Mouse (Mus musculus) embryonic stem cell, embryonic (primary cell): ENCODE measurements around the gene Olfr1166.
"Not testable (repeated sequence)": the region's sequence is repeated elsewhere in the genome, so short reads cannot be mapped to it uniquely, and the experiment has no call there.

ENCODE experiments used
- CTCF ChIA-PET, 4 experiments: fragments of 300-600 bp in 2 of 4; fragments of 350-600 bp in 2 of 4; sonication (Branson Sonifier 250); formaldehyde crosslinking; loops; one replicate each; lab custom pipeline; 2022; ENCODE audit warnings: inconsistent platforms in 2 of 4; lab: Charles Lee
- POLR2A ChIA-PET, 4 experiments: fragments of 300-600 bp in 2 of 4; fragments of 350-600 bp in 2 of 4; sonication (Branson Sonifier 250); formaldehyde crosslinking; loops; one replicate each; lab custom pipeline; 2022; ENCODE audit warnings: antibody characterized with exemption in 4 of 4, inconsistent platforms in 1 of 4; lab: Charles Lee

Gene Olfr1166

DNA sequence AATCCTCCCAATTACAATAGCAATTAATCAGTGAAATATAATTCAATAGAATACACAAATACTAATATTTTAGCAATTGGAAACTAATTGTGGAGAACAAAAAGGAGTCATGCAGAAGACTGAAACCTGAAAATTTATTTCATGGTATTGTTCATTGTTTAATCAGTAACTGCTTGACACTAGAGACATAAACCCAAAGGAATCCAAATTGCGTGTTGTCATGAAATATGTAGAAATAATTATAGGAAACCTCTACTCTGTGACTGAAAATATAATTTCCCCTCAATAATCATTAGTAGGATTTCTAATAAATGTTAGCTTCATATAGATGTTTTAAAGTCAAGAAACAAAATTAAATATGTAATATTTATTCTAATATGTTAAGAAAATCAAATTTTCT lies at the start of gene Olfr1166:
TSS of gene Olfr1166 (minus strand) at position 101 of the 400 bp plus-strand sequence.
- ChIA-PET POLR2A (no interaction called here), CTCF (no interaction called here)

GRCm38 (mm10) chr2:88155093-88155492 lies 27.0 kb upstream of the Olfr1166 start, which contains the start of gene Olfr1167:
Olfr1167 (minus strand) TSS chr2:88155193.
- CTCF ChIA-PET, POLR2A ChIA-PET: not testable (repeated sequence)

DNA sequence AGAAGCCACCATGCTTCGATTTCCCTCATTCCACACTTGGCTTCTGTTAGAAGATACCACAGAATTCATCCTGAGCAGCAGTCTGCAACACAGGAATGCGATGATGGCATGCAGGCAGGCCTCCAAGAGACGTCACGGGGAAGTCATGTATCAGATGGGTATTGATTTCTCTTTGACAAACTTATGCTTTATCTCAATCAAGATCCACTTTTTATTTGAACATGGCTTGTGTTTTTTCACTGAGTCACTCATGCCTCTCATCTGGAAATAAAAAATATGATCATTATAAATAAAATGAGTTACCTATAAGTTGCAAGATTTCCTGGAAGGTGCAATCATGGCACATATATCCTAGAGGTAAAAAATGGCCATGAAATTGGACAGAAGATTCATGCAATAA lies 34.2 kb downstream of the Olfr1166 start, which contains the start of gene Olfr1164:
TSS of gene Olfr1164 (minus strand) at position 101 of the 400 bp plus-strand sequence.
- CTCF ChIA-PET, result no interaction called here
- POLR2A ChIA-PET, result no interaction called here
